Mouse (Mus musculus): ENCODE data around the gene 2010315B03Rik. TPM values are rescaled to one million over a fixed set of nuclear protein-coding genes. Genes with fewer than 3 reads are reported as not detected.
A peak's percentile ranks its signal among the peaks of the same experiment; 100 is the strongest.
"Not testable (repeated sequence)": the region's sequence is repeated elsewhere in the genome, so short reads cannot be mapped to it uniquely, and the experiment has no call there.

2010315B03Rik gene
- 10 to 100 TPM; 19.4 to 22.4 (median 21.1) TPM for total RNA-seq (2022)

GRCm38 (mm10) chr9:124312171-124313142 is at the start of gene 2010315B03Rik:
Gene 2010315B03Rik, minus strand, starts transcription at chr9:124312696.
- peak; percentile 88 to 91 for DNase-seq (ENCODE audit: low spot score in 2 of 2)

- DNase-seq (ENCODE audit: low spot score in 2 of 2) = no peak
Measured at GRCm38 (mm10) chr9:124311502-124311901, 994 bp downstream of the 2010315B03Rik start.

- DNase-seq (ENCODE audit: low spot score in 2 of 2) = no peak
Measured at GRCm38 (mm10) chr9:124288329-124288728, 24.2 kb downstream of the 2010315B03Rik start.

- DNase-seq (ENCODE audit: low spot score in 2 of 2) = peak; percentile 87
Measured at GRCm38 (mm10) chr9:124281912-124282686, 30.4 kb downstream of the 2010315B03Rik start.

- no peak for DNase-seq (ENCODE audit: low spot score in 2 of 2)
Measured at GRCm38 (mm10) chr9:124281448-124281791, 31.1 kb downstream of the 2010315B03Rik start.

DNA sequence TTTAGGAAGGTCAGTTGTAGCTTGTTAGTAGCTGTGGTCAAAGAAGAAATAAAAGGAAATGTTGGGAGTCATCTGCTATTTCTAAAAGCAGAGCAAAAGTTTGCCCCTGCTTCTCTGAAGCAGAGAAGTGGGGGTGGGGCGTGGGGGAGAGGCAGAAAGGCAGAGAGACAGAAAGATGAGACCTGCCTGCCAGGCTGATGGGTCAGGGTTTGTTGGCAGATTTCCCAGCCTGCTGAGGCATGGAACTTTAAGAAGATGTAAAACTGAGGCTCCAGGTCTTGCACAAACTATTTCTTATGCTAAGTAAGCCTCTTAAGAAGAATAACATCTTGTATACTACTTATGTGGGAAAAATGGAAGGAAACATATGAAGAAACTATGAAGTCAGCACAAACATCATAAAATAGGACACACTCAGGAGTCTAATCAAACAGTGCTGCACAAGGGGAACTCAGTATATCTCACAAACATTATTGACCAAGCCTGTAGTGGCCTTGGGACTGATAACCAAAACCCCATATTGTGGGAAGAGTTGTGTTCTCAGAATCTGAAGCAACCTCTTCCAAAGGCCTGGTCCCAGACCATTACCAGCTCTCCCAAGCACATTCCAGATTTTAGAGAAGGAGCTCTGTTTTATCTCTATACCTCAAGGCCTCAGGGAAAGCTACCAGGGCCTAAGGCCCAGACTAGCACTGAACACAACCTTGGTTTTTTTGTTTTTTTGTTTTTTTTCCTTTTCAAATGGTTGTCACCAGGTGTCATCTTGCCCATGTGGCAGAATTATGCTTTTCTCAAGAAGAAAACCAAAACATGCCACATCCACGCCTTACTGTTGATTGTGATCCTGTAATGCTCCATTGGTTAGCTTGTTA is 31.7 kb downstream of the 2010315B03Rik start:
- DNase-seq (ENCODE audit: low spot score in 2 of 2) = no peak

- no peak for DNase-seq (ENCODE audit: low spot score in 2 of 2)
Measured at GRCm38 (mm10) chr9:124279300-124279699, 33.2 kb downstream of the 2010315B03Rik start.

- no peak for DNase-seq (ENCODE audit: low spot score in 2 of 2)
Measured at GRCm38 (mm10) chr9:124275064-124275463, 37.4 kb downstream of the 2010315B03Rik start.

DNA sequence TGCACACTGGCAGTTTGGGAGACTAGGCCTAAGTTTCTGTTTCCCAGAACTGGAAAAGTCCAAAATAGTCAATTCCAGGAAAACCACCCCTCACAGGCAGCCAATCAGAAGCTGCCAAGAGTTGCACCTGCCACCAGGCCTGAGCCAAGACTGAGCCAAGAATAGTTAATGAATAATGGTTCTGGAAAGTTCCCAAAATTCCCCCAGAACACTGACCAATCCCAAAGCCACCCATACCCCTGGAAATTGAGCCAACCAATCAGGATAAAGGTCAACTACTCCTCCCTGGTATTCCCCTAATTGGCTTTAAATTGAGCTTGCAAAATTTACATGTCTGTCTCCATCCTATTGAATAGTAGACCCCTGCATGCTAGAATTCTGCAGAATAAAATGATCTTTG is 39.3 kb downstream of the 2010315B03Rik start:
- no peak for DNase-seq (ENCODE audit: low spot score in 2 of 2)

- DNase-seq (ENCODE audit: low spot score in 2 of 2) = no peak
Measured at GRCm38 (mm10) chr9:124267929-124268328, 44.6 kb downstream of the 2010315B03Rik start.

- no peak for DNase-seq (ENCODE audit: low spot score in 2 of 2)
Measured at GRCm38 (mm10) chr9:124267493-124267892, 45.0 kb downstream of the 2010315B03Rik start.

GRCm38 (mm10) chr9:124262987-124263717 is 49.3 kb downstream of the 2010315B03Rik start:
- DNase-seq (ENCODE audit: low spot score in 2 of 2) = no peak

DNA sequence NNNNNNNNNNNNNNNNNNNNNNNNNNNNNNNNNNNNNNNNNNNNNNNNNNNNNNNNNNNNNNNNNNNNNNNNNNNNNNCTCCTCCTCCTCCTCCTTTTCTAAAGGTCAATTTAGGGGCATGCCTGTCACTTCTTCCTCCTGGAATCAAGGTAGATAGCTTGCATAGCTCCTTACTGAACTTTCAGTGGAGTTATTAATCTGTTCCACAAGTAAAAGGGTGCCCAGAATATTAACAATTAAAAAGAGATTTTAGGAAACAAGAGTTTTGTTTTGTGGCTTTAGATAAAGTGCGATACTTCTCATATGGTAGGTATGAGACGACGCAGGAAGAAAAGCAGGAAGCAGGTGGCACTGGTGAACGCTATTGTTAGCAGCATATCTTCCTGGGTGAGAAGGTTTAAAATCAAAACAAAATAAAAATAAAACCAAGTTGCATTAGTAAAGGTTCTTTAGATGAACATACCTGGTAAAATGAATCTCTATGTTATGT is 54.4 kb downstream of the 2010315B03Rik start:
- DNase-seq (ENCODE audit: low spot score in 2 of 2) = no peak

DNA sequence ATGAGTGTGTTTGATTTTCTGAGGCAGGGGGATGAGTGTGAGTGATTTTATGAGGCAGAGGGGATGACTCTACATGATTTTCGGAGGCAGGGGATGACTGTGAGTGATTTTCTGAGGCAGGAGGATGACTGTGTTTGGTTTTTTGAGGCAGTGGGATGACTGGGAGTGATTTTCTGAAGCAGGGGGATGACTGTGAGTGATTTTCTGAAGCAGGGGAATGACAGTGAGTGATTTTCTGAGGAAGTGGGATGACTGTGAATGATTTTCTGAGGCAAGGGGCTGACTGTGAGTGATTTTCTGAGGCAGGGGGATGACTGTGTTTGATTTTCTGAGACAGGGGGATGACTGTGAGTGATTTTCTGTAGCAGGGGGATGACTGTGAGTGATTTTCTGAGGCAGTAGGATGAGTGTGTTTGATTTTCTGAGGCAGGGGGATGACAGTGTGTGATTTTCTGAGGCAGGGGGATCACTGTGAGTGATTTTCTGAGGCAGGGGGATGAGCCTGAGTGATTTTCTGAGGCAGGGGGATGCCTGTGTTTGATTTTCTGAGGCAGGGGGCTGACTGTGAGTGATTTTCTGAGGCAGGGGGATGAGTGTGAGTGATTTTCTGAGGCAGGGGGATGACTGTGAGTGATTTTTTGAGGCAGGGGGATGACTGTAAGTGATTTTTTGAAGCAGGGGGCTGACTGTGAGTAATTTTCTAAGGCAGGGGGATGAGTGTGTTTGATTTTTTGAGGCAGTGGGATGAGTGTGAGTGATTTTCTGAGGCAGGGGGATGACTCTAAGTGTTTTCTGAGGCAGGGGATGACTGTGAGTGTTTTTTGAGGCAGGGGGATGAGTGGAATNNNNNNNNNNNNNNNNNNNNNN is 55.1 kb downstream of the 2010315B03Rik start:
- no peak for DNase-seq (ENCODE audit: low spot score in 2 of 2)

DNA sequence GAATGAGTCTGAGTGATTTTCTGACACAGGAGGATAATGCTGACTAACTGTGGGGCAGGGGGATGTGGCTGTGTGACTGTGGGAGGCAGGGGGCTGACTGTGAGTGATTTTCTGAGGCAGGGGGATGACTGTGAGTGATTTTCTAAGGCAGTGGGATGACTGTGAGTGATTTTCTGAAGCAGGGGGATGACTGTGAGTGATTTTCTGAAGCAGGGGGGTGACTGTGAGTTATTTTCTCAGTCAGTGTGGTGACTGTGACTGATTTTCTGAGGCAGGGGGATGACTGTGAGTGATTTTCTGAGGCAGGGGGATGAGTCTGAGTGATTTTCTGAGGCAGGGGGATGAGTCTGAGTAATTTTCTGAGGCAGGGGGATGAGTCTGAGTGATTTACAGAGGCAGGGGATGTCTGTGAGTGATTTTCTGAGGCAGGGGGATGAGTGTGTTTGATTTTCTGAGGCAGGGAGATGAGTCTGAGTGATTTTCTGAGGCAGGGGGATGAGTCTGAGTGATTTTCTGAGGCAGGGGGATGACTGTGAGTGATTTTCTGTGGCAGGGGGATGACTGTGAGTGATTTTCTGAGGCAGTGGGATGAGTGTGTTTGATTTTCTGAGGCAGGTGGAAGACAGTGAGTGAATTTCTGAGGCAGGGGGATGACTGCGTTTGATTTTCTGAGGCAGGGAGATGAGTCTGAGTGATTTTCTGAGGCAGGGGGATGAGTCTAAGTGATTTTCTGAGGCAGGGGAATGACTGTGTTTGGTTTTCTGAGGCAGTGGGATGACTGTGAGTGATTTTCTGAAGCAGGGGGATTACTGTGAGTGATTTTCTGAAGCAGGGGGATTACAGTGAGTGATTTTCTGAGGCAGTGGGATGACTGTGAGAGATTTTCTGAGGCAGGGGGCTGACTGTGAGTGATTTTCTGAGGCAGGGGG is 56.0 kb downstream of the 2010315B03Rik start:
- not testable (repeated sequence) for DNase-seq (ENCODE audit: low spot score in 2 of 2)

GRCm38 (mm10) chr9:124251438-124251837 is 61.1 kb downstream of the 2010315B03Rik start:
- DNase-seq (ENCODE audit: low spot score in 2 of 2) = no peak
